Mouse (Mus musculus): ENCODE results near the gene Rec114.

GRCm38 (mm10) chr9:58756371-58757132, 12.8 kb upstream of the Rec114 start:
- TF ChIP-seq POLR2A (IDR thresholded peaks at IDR 0.05; ENCODE audit: insufficient read length, low read depth) (no peak), TCF12 (IDR thresholded peaks at IDR 0.05; ENCODE audit: insufficient read depth, poor library complexity, severe bottlenecking) (no peak), USF1 (IDR thresholded peaks at IDR 0.05; ENCODE audit: low read depth) (no peak), MAX (IDR thresholded peaks at IDR 0.05; ENCODE audit: low read depth) (no peak), E2F4 (IDR thresholded peaks at IDR 0.05; ENCODE audit: insufficient read depth) (no peak), POLR2AphosphoS2 (IDR thresholded peaks at IDR 0.05; ENCODE audit: insufficient read length, low read depth) (no peak), MYOG (IDR thresholded peaks at IDR 0.05; ENCODE audit: control insufficient read depth in 1 of 3, insufficient read depth in 1 of 3, insufficient read length in 2 of 3, low read depth in 2 of 3) (no peak), SRF (IDR thresholded peaks at IDR 0.05; ENCODE audit: control insufficient read depth, insufficient read length, low read depth) (no peak)
